Mouse (Mus musculus): ENCODE measurements around the gene Sppl2b.

GRCm38 (mm10) chr10:80845732-80846131, 9.3 kb upstream of the Sppl2b start:
- no peak for TF ChIP-seq POLR2A (IDR thresholded peaks at IDR 0.05; ENCODE audit: extremely low read depth, insufficient read depth, low read length)
- TF ChIP-seq CTCF (IDR thresholded peaks at IDR 0.05; ENCODE audit: low read depth, low read length): no peak
